Mouse (Mus musculus): ENCODE measurements around the gene Dnaja3.

DNA sequence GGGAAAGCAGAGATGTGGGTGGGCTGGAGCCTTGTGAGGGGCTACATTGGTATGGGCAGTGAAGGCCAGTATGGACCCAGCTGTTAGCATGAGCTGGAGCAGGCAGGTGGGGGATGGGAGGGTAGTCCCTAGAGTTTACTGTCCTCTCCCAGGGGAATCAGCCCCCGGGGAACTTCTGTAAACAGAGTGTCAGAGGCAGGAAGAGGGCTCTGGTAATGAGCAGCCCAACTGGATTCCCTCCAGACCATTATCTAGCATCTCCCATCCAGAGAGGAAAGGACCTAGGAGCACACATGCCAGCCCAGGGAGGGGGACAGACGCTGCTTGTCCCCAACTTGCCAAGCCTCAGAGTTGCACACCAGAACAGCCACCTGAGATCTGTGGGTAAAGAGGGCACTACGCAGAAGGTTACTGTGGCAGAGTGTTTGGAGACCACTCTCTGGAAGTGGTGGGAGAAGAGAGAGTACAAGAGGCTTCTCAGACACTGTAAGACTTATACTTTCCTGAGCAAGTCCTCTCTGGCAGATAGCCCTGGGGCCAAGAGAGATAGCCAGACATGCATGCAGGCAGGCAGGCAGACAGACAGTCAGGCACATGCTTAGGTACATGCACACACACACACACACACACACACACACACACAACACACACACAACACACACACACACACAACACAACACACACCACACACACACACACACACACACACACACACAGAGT lies 1.5 kb downstream of the Dnaja3 start:
- no peak for TF ChIP-seq CTCF (IDR thresholded peaks at IDR 0.05; ENCODE audit: low read depth, low read length)
- TF ChIP-seq GATA1 (IDR thresholded peaks at IDR 0.05; ENCODE audit: borderline replicate concordance, low read length): no peak
- no peak for TF ChIP-seq POLR2AphosphoS5 (IDR thresholded peaks at IDR 0.05; ENCODE audit: insufficient replicate concordance, low read depth, low read length)
- TF ChIP-seq TAL1 (conservative IDR thresholded peaks at IDR 0.05; ENCODE audit: low read depth, low read length): no peak
- no peak for TF ChIP-seq GATA2 (IDR thresholded peaks at IDR 0.05; ENCODE audit: borderline replicate concordance, low read depth, low read length)

All from G1E (cell line).